Mouse (Mus musculus): ENCODE measurements around the gene Tmem269.
A peak's percentile ranks its signal among the peaks of the same experiment; 100 is the strongest.

DNA sequence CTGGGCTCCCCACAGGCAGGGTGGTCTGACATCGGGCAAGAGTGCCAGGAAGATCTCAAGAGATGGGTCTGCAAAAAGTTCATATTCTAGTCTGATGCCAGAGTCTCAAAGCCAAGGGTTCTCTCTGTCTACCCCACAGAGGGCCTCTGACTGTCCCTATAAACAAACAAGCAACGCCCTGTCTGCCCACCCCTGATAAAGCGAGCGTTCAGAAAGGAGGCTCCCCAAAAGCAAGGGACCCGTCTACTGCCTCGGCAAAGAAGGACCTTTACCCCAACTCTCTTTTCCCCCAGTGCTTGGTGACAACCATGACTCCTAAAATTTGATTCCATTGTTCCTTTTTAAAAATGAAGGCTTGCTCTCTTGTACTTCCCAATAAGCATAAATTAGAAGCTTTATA lies 28.2 kb downstream of the Tmem269 start, which contains the start of gene Ermap:
- TF ChIP-seq POLR2A (IDR thresholded peaks at IDR 0.05; ENCODE audit: borderline replicate concordance, control insufficient read depth, low read depth, low read length) (peak; percentile 47; the same call in 1 of the 2 replicates), CTCF (IDR thresholded peaks at IDR 0.05; ENCODE audit: control insufficient read depth, insufficient read depth, low read length) (no peak)

All from bone marrow, adult 2 months (tissue).